Mouse (Mus musculus): ENCODE results near the gene Krtap4-13. TPM values are rescaled to one million over a fixed set of nuclear protein-coding genes. Genes with fewer than 3 reads are reported as not detected.
"Not testable (repeated sequence)": the region's sequence is repeated elsewhere in the genome, so short reads cannot be mapped to it uniquely, and the experiment has no call there.

The Krtap4-13 gene
- total RNA-seq (2021) = not detected

DNA sequence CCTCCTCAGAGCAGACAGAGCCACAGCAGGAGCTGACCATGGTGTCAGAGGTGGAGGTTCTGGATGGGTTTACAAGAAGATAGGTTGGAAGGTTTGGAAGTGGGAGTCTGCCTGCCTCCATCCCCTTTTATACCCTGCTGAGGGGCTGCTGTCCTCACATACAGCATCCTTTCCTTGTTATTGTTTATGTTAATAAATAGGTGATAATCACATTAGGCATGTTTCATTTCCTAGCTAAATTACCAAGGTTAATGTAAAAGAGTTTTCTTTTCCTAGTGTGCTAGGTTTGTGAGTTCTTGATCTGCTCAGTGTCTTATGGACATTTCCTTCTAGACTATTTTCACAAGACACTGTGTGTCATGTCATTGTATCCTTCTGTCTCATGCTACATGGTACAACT, at the start of gene Krtap4-13:
TSS of gene Krtap4-13 (minus strand) at position 101 of the 400 bp plus-strand sequence.
- intact Hi-C loops (cut with DNase I); DNase-seq: not testable (repeated sequence)

DNA sequence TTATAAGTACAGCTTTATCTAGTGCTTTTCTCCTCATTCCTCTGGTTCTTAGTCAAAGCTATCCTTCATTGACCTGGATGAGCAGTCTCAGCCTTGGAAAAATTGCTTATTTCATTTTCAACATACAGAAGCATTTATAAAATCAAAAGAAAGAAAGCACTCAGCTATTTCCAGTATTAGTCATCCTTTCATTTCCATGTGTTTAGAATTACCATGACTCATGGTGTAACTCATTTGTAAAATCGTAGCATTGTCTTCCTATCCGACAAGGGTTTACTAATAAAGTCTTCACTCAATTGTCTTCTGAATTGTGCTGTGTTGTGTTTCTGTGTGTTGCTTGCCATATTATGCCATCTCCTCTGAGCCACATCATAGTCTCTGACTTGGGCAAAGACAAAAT, 49.1 kb upstream of the Krtap4-13 start:
- intact Hi-C loops (cut with DNase I) = no loop called here

DNA sequence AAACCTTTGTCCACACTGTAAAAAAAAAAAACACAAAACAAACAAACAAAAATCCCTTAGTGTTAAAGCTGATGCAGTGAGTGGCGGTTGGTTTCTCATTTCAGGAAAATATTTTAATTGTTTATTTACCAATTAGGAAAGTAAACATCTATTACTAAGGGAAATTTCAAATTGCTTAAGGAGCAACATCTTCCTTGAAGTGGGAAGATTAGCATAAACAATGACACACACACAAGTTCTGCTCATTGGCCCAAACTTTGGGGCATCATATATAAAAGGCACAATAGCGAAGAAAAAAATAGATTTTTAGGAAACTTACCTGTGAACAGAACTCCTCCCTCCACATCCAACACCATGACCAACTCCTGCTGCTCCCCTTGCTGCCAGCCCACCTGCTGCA, 47.9 kb upstream of the Krtap4-13 start, which contains the start of gene Gm11568:
TSS of gene Gm11568 (plus strand) at position 301 of the 400 bp plus-strand sequence.
- intact Hi-C loops (cut with DNase I) = no loop called here
- no peak for DNase-seq

More for the DNA sequence above, 49.1 kb upstream of the Krtap4-13 start:
- DNase-seq = no peak

DNA sequence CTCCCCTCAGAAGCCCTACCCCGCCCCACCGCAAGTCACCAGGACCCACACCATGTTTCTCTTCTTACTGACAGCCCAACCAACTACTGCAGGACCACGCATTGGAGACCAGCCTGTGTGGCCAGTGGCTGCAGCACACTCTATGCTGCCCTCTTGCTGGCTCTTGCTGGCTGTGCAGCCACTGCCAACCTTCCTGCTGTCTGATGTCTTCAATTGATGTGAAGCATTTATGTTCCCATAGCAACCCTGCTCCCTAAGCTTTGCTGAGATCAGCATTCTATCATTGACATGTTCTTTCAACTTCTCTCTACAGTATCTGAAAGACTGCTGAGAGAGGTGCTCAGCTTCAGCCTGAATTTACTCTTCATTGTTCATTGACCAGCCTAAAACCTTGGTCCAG, 44.4 kb upstream of the Krtap4-13 start:
- no peak for DNase-seq
- intact Hi-C loops (cut with DNase I) = no loop called here

DNA sequence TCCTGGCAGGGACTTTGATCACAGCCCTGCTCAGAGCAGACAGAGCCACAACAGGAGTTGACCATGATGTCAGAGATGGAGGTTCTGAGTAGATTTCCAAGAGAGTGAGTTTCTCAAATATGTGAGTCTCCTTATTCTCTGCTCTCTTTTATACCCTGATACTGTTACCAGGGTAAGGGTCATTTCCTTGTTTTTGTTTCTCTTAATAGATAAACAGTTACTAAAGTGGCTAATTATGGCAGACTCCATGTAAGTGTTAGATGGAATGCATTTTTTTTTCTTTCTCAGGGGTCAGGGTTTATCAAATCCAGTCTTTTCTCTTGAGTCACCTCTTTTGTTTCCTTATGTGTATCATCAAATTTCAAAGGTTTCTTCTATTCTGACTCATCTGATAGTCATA, 41.8 kb upstream of the Krtap4-13 start, which contains the start of gene Krtap4-16:
TSS of gene Krtap4-16 (minus strand) at position 101 of the 400 bp plus-strand sequence.
- DNase-seq = no peak
- intact Hi-C loops (cut with DNase I) = no loop called here

DNA sequence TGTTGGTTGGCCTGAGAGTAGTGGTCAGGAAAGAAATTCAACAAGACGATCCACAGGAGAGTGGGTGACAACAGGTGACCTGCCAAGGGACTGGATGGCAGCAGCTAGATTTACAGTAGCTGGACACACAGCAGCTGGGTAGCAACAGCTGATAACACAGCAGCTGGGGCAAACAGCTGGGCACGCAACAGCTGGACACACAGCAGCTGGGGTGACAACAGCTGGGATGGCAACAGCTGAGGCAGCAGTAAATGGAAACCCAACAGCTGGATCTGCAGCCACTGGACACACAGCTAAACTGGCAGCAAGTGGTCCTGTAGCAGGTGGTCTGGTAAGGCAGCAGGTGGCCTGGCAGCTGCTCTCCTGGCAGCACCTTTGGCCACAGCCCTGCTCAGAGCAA, 37.1 kb upstream of the Krtap4-13 start:
- no peak for DNase-seq
- intact Hi-C loops (cut with DNase I) = no loop called here

DNA sequence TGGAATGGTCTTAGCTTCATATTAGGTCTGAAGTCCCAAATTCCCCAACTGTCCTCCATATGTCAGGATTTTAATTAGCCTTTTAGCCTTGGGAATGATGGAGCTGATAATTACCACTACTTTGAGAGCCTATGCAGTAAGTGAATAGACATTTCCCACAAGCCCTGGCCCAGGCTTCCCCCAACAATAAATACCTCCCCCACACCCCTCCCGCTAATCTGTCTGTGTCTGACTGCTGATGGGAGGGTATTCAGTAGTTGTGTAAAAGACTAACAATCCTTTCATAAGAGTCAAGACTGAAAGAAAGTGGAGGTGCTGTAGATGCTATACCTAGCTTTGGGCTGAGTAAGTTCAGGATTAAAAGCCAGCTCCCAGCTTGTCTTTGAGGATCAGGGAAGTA, 32.5 kb upstream of the Krtap4-13 start:
- no peak for DNase-seq
- intact Hi-C loops (cut with DNase I) = no loop called here

DNA sequence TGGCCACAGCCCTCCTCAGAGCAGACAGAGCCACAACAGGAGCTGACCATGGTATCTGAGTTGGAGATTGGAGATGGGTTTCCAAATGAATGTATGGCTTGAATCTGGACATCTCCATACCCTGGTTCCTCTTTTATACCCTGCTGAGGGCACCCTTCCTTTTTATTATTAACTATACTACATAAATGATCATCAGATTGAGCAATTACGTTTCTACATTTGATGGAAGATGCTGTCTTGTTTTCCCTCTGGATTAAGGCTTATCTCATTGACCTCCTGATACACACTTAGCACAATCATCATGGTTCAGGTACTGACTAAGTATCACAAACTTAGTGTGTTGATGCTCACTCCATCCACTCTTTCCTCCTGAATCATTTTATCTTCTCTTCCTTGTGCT, 28.3 kb upstream of the Krtap4-13 start, which contains the start of gene 2300003K06Rik:
TSS of gene 2300003K06Rik (minus strand) at position 101 of the 400 bp plus-strand sequence.
- intact Hi-C loops (cut with DNase I) = no loop called here
- DNase-seq = no peak

DNA sequence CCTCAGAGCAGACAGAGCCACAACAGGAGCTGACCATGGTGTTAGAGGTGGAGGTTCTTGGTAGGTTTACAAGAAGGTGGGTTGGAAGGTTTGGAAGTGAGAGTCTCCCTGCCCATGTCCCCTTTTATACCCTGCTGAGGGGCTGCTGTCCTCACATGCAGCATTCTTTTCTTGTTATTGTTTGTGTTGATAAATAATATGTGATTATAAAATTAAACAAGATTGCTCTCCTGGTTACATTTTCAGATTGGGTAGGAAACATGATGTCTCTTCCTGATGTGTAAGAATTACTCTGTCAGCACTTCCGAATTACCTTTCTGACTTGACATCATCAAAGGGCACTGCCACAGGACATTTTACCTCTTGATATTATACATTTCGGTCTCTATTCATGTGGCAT, 5.9 kb upstream of the Krtap4-13 start, which contains the start of gene Gm11564:
TSS of gene Gm11564 (minus strand) at position 101 of the 400 bp plus-strand sequence.
- DNase-seq; intact Hi-C loops (cut with DNase I): not testable (repeated sequence)

DNA sequence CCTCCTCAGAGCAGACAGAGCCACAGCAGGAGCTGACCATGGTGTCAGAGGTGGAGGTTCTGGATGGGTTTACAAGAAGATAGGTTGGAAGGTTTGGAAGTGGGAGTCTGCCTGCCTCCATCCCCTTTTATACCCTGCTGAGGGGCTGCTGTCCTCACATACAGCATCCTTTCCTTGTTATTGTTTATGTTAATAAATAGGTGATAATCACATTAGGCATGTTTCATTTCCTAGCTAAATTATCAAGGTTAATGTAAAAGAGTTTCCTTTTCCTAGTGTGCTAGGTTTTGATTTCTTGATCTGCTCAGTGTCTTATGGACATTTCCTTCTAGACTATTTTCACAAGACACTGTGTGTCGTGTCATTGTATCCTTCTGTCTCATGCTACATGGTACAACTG, 5.3 kb downstream of the Krtap4-13 start, which contains the start of gene Gm11554:
TSS of gene Gm11554 (minus strand) at position 101 of the 400 bp plus-strand sequence.
- intact Hi-C loops (cut with DNase I); DNase-seq: not testable (repeated sequence)

DNA sequence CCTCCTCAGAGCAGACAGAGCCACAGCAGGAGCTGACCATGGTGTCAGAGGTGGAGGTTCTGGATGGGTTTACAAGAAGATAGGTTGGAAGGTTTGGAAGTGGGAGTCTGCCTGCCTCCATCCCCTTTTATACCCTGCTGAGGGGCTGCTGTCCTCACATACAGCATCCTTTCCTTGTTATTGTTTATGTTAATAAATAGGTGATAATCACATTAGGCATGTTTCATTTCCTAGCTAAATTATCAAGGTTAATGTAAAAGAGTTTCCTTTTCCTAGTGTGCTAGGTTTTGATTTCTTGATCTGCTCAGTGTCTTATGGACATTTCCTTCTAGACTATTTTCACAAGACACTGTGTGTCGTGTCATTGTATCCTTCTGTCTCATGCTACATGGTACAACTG, 10.9 kb downstream of the Krtap4-13 start, which contains the start of gene Gm11569:
TSS of gene Gm11569 (minus strand) at position 101 of the 400 bp plus-strand sequence.
- intact Hi-C loops (cut with DNase I); DNase-seq: not testable (repeated sequence)

DNA sequence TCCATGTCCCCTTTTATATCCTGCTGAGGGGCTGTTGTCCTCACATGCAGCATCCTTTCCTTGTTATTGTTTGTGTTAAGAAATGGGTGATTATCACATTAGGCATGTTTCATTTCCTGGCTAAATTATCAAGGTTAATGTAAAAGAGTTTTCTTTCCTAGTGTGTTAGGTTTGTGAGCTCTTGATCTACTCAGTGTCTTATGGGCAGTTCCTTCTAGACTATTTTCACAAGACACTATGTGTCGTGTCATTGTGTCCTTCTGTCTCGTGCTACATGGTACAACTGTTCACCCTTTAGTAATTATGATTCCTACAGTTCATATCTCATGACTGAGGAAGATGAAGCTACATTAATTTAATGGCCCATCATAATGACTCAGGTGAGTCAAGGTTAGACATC, 16.3 kb downstream of the Krtap4-13 start, which contains the start of gene Gm11596:
TSS of gene Gm11596 (minus strand) at position 101 of the 400 bp plus-strand sequence.
- DNase-seq = no peak
- intact Hi-C loops (cut with DNase I) = no loop called here

DNA sequence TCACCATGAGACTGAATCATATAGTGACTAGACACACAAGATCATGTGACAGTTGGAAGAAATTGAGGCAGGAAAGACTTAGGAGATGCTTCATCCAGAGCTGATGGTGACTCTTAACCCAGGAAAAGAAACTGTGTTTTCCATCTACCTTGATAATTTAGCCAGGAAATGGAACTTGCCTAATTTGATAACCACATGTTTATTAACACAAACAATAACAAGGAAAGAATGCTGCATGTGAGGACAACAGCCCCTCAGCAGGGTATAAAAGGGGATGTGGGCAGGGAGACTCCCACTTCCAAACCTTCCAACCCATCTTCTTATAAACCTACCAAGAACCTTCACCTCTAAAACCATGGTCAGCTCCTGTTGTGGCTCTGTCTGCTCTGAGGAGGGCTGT, 24.8 kb downstream of the Krtap4-13 start, which contains the start of gene Krtap4-9:
TSS of gene Krtap4-9 (plus strand) at position 301 of the 400 bp plus-strand sequence.
- intact Hi-C loops (cut with DNase I); DNase-seq: not testable (repeated sequence)

DNA sequence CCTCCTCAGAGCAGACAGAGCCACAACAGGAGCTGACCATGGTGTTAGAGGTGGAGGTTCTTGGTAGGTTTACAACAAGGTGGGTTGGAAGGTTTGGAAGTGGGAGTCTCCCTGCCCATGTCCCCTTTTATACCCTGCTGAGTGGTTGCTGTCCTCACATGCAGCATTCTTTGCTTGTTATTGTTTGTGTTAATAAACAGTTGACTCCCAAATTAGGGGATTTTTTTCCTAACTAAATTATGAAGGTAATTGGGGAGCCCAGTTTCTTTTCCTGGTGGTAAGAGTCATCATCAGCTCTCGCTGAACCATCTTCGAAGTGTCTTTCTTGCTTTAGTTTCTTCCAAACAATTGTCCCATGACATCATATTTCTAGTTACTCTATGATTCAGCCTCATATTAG, 29.1 kb downstream of the Krtap4-13 start, which contains the start of gene Krtap4-8:
TSS of gene Krtap4-8 (minus strand) at position 101 of the 400 bp plus-strand sequence.
- intact Hi-C loops (cut with DNase I) = no loop called here
- no peak for DNase-seq

DNA sequence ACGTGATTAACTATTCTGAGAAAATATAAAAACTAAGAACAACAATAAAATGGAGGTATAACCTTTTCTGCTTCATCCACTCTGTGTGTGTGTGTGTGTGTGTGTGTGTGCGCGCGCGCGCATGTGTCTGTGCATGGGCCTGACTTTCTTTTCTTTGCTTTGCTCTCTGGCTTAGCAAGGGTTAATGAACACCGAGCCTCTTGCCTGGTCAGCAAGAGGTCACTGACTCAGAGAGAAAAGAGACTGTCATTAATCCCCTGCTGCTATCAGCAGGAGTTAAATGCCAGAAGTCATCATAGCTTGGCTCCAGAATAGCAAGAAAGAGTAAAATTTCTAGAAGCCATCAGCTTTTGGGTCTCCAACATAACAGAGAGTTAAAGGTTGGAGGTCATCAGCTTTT, 31.3 kb downstream of the Krtap4-13 start:
- intact Hi-C loops (cut with DNase I) = no loop called here
- DNase-seq = no peak

DNA sequence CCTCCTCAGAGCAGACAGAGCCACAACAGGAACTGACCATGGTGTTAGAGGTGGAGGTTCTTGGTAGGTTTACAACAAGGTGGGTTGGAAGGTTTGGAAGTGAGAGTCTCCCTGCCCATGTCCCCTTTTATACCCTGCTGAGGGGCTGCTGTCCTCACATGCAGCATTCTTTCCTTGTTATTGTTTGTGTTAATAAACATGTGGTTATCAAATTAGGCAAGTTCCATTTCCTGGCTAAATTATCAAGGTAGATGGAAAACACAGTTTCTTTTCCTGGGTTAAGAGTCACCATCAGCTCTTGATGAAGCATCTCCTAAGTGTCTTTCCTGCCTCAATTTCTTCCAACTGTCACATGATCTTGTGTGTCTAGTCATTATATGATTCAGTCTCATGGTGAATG, 36.9 kb downstream of the Krtap4-13 start, which contains the start of gene Gm11595:
TSS of gene Gm11595 (minus strand) at position 101 of the 400 bp plus-strand sequence.
- intact Hi-C loops (cut with DNase I); DNase-seq: not testable (repeated sequence)

DNA sequence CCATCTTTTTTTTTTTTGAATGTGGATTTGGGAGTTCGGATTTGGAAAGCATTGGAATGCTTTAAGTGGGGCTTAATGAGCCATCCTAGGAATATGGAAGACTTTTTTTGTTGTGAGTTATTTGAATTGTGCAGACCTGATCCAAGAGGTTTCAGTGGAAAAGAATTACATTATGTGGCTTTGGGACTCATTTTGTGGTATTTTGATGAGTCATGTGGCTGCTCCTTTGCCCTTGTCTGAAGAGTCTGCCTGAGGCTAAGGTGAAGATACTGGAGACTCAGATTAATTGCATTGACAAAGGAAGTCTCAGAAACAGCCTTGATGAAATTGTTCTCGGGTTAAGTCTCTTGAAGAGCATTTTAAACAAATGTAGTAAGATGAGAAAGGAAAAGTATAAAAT, 41.3 kb downstream of the Krtap4-13 start:
- intact Hi-C loops (cut with DNase I) = no loop called here

More for the DNA sequence above, 41.3 kb downstream of the Krtap4-13 start:
- no peak for DNase-seq

Other genes starting within 250 kb of the Krtap4-13 start
- gene Krtap3-1, start 243.3 kb downstream of the Krtap4-13 start, total RNA-seq (2021) = not detected
- not detected for gene Krtap1-5, start 228.9 kb downstream of the Krtap4-13 start, total RNA-seq (2021)
- gene Krtap1-4, start 226.2 kb downstream of the Krtap4-13 start, total RNA-seq (2021) = not detected
- not detected for gene Krtap1-3, start 218.6 kb downstream of the Krtap4-13 start, total RNA-seq (2021)
- gene Krtap9-3, start 211.8 kb downstream of the Krtap4-13 start, total RNA-seq (2021) = not detected
- gene Gm11938, start 206.6 kb downstream of the Krtap4-13 start, total RNA-seq (2021) = not detected
- not detected for gene Gm11937, start 199.7 kb downstream of the Krtap4-13 start, total RNA-seq (2021)
- not detected for gene Krtap2-4, start 195.0 kb downstream of the Krtap4-13 start, total RNA-seq (2021)
- gene Gm11562, start 189.5 kb downstream of the Krtap4-13 start, total RNA-seq (2021) = not detected
- gene Krtap4-1, start 181.7 kb downstream of the Krtap4-13 start, total RNA-seq (2021) = not detected
- gene Krtap4-2, start 174.8 kb downstream of the Krtap4-13 start, total RNA-seq (2021) = not detected
- gene Krtap4-7, start 165.8 kb downstream of the Krtap4-13 start, total RNA-seq (2021) = not detected
- gene Gm11555, start 159.7 kb downstream of the Krtap4-13 start, total RNA-seq (2021) = not detected
- not detected for gene Gm11563, start 150.9 kb downstream of the Krtap4-13 start, total RNA-seq (2021)
- gene Krtap4-6, start 143.9 kb downstream of the Krtap4-13 start, total RNA-seq (2021) = not detected
- gene Gm14190, start 119.2 kb downstream of the Krtap4-13 start, total RNA-seq (2021) = not detected
- gene Gm14180, start 75.6 kb downstream of the Krtap4-13 start, total RNA-seq (2021) = not detected
- gene Gm11595, start 37.0 kb downstream of the Krtap4-13 start, total RNA-seq (2021) = not detected
- gene Krtap4-8, start 29.2 kb downstream of the Krtap4-13 start, total RNA-seq (2021) = not detected
- not detected for gene Krtap4-9, start 24.7 kb downstream of the Krtap4-13 start, total RNA-seq (2021)
- not detected for gene Gm11596, start 16.4 kb downstream of the Krtap4-13 start, total RNA-seq (2021)
- gene Gm11569, start 11.0 kb downstream of the Krtap4-13 start, total RNA-seq (2021) = not detected
- gene Gm11554, start 5.4 kb downstream of the Krtap4-13 start, total RNA-seq (2021) = not detected
- not detected for gene Gm11564, start 5.8 kb upstream of the Krtap4-13 start, total RNA-seq (2021)
- not detected for gene 2300003K06Rik, start 28.2 kb upstream of the Krtap4-13 start, total RNA-seq (2021)
- not detected for gene Krtap4-16, start 41.7 kb upstream of the Krtap4-13 start, total RNA-seq (2021)
- not detected for gene Gm11568, start 48.0 kb upstream of the Krtap4-13 start, total RNA-seq (2021)
- not detected for gene Gm11559, start 54.6 kb upstream of the Krtap4-13 start, total RNA-seq (2021)
- gene Krtap9-1, start 63.5 kb upstream of the Krtap4-13 start, total RNA-seq (2021) = not detected
- not detected for gene Gm11567, start 69.3 kb upstream of the Krtap4-13 start, total RNA-seq (2021)
- gene Krtap31-1, start 98.0 kb upstream of the Krtap4-13 start, total RNA-seq (2021) = not detected
- gene Gm11565, start 104.9 kb upstream of the Krtap4-13 start, total RNA-seq (2021) = not detected
- not detected for gene Krtap31-2, start 126.4 kb upstream of the Krtap4-13 start, total RNA-seq (2021)
- gene Krtap9-5, start 138.6 kb upstream of the Krtap4-13 start, total RNA-seq (2021) = not detected
- gene Krtap29-1, start 169.2 kb upstream of the Krtap4-13 start, total RNA-seq (2021) = not detected
- gene Krtap16-1, start 176.7 kb upstream of the Krtap4-13 start, total RNA-seq (2021) = not detected
- gene Krtap17-1, start 184.1 kb upstream of the Krtap4-13 start, total RNA-seq (2021) = not detected
- not detected for gene Krt33a, start 206.3 kb upstream of the Krtap4-13 start, total RNA-seq (2021)
- not detected for gene Krt33b, start 220.0 kb upstream of the Krtap4-13 start, total RNA-seq (2021)
- not detected for gene Krt34, start 231.7 kb upstream of the Krtap4-13 start, total RNA-seq (2021)
- gene Krt31, start 240.7 kb upstream of the Krtap4-13 start, total RNA-seq (2021) = not detected

Measured in heart, postnatal 36 days (tissue).